Mouse (Mus musculus) heart, postnatal 0 days (tissue): ENCODE measurements around the gene Gm28635.

ENCODE experiments used
- CTCF ChIP-seq: IDR thresholded peaks from 2 replicates; pipeline ENCODE4 v1.5.1; 2016; ENCODE audit warnings: antibody characterized with exemption, control low read depth, low read depth
- EP300 ChIP-seq: IDR thresholded peaks from 2 replicates; pipeline ENCODE4 v1.6.1; 2016; ENCODE audit warnings: antibody characterized with exemption, low read depth

- TF ChIP-seq CTCF (no peak), EP300 (no peak)
Observed at GRCm38 (mm10) chr2:84727172-84727858, 49.5 kb upstream of the Gm28635 start, which contains the start of gene Clp1.
